Mouse (Mus musculus): Measurements from ENCODE around the gene Rnf168.
"Not testable (repeated sequence)": the region's sequence is repeated elsewhere in the genome, so short reads cannot be mapped to it uniquely, and the experiment has no call there.

Gene Rnf168

GRCm38 (mm10) chr16:32277308-32278256 lies at the start of gene Rnf168:
Gene Rnf168, plus strand, starts transcription at chr16:32277459.
- peak; percentile 87 for DNase-seq (ENCODE audit: low read depth, low spot score)

DNA sequence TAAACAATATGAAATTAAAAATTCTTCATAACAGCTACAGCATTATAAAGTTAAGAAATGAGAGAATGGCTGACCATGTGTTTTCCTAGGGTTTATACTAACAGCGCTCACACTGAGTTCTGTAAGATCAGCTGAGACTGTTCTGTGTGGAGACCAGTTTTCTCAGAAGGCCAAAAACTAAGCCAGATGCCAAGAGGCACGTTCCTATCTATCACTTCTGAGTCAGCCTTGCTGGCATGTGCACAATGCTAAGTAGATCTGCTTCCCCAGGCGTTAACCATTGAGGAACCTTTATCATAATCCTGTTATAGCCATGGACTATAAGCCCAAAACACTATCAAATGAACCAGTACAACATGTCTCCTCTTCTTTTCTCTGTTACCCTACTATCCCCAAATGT lies 45.2 kb upstream of the Rnf168 start:
- not testable (repeated sequence) for DNase-seq (ENCODE audit: low read depth, low spot score)

GRCm38 (mm10) chr16:32237930-32238680 lies 39.2 kb upstream of the Rnf168 start:
- DNase-seq (ENCODE audit: low read depth, low spot score): no peak

GRCm38 (mm10) chr16:32239428-32240312 lies 37.6 kb upstream of the Rnf168 start:
- DNase-seq (ENCODE audit: low read depth, low spot score): no peak

- no peak for DNase-seq (ENCODE audit: low read depth, low spot score)
Measured at GRCm38 (mm10) chr16:32243901-32244300, 33.4 kb upstream of the Rnf168 start.

- DNase-seq (ENCODE audit: low read depth, low spot score): peak; percentile 69
Measured at GRCm38 (mm10) chr16:32246351-32246791, 30.9 kb upstream of the Rnf168 start.

GRCm38 (mm10) chr16:32246952-32247370 lies 30.3 kb upstream of the Rnf168 start, which contains the start of the genes Fbxo45 and Wdr53:
Gene Fbxo45, minus strand, starts transcription at chr16:32247158.
Gene Wdr53, plus strand, starts transcription at chr16:32247227.
- peak; percentile 96 for DNase-seq (ENCODE audit: low read depth, low spot score)

DNA sequence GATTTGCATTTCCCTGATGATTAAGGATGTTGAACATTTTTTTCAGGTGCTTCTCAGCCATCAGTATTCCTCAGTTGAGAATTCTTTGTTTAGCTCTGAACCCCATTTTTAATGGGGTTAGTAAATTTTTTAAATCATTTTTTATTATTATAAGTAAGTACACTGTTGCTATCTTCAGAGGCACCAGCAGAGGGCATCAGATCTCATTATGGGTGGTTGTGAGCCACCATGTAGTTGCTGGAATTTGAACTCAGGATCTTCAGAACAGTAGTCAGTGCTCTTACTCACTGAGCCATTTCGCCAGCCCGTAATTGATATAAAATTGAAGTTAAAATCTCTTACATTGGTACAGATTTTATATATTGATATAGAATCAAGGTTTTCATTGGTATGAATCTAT lies 13.0 kb upstream of the Rnf168 start:
- DNase-seq (ENCODE audit: low read depth, low spot score): peak; percentile 75

DNA sequence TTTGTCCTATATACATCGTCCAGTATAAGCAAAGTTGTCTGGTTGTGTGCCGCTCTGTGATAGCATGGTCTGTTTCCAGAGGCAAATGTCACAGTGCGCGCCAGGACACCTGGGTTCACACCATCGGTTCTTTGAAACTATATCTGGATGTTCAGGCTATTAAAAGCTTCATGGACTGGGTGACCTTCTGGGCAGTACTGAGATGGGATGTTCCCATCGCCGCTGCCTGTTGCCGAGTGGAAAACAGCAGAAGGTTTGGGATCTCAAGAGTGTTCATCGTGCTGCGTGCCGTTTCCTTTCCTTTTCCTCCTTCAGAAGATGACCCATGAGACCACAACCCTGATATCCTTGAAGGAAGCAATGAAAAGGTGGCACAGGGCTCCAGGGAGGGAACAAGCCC lies 6.0 kb upstream of the Rnf168 start, which contains the start of gene Smco1:
Gene Smco1 (plus strand): TSS at position 178 of the 400 bp plus-strand sequence.
- no peak for DNase-seq (ENCODE audit: low read depth, low spot score)

DNA sequence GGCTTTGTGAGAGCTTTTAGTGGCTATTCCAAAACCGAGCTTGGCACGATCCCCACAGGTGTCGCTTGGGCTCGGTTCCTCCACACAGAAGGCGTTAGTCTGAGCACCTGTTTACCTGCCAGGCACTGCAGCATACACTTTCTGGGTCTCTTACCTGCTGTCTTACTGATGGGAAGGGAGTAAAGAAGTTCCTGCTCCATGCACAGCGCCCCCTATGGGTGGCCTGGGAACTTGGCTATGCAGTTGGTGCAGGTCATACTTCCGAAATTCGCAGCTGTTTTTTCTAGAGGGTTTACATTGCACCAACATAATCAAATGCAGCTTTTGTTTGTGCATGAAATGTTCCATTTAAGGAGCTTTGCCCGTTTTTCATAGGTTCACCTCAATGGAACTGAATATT lies 3.9 kb upstream of the Rnf168 start:
- peak; percentile 58 for DNase-seq (ENCODE audit: low read depth, low spot score)

DNA sequence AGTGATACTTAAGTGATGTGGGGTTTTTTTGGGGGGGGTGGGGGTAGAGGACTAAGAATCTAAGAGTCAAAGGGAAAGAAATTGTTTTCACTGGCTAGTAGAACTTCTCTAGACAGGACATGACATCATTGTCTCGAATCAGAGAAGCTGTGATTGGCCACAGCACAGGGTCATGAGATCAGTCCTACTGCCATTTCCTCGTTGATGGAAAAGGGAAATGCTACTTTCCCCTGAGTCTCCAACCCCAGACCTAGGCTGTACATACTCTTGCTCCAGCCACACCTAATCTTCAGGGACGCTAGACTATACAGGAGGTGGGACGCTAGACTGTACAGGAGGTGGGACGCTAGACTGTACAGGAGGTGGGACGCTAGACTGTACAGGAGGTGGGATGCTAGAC lies 2.2 kb upstream of the Rnf168 start:
- DNase-seq (ENCODE audit: low read depth, low spot score): no peak

- no peak for DNase-seq (ENCODE audit: low read depth, low spot score)
Measured at GRCm38 (mm10) chr16:32275830-32276229, 1.4 kb upstream of the Rnf168 start.

GRCm38 (mm10) chr16:32278396-32278795 lies 1.1 kb downstream of the Rnf168 start:
- no peak for DNase-seq (ENCODE audit: low read depth, low spot score)

DNA sequence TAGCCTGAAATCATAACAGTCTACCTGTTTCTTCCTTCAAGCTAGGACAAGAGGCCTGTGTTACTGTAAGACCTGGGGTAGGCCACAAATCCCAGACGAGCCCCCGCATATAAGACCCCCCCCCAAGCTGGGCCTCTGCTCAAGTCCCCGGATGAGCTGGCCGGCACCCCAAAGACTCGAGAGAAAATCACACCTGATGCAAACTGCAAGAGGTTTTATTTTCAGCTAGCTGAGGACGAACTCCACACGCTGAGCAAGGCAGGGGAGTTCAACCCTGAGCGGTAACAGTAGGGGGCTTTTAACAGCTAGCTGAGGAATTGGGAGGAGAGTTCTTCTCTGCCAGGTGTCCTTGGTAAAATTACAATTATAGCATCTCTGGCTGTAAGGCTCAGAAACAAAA lies 3.0 kb downstream of the Rnf168 start:
- DNase-seq (ENCODE audit: low read depth, low spot score): no peak

GRCm38 (mm10) chr16:32282608-32283007 lies 5.3 kb downstream of the Rnf168 start:
- DNase-seq (ENCODE audit: low read depth, low spot score): no peak

GRCm38 (mm10) chr16:32291821-32292220 lies 14.6 kb downstream of the Rnf168 start:
- no peak for DNase-seq (ENCODE audit: low read depth, low spot score)

DNA sequence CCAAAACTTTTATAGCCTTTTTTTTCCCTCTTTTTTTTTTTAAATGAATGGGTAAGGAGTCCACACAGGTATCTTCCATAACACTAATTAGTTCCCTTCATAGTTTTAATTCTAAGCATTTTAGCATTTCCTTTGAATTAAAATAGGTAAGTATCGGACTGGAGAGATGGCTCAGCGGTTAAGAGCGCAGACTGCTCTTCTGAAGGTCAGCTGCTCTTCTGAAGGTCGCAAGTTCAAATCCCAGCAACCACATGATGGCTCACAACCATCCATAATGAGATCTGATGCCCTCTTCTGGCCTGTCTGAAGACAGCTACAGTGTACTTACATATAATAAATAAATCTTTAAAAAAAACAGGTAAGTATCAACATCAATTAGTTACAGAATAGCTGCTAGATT lies 22.4 kb downstream of the Rnf168 start:
- DNase-seq (ENCODE audit: low read depth, low spot score): not testable (repeated sequence)

- no peak for DNase-seq (ENCODE audit: low read depth, low spot score)
Measured at GRCm38 (mm10) chr16:32303046-32303445, 25.8 kb downstream of the Rnf168 start.

DNA sequence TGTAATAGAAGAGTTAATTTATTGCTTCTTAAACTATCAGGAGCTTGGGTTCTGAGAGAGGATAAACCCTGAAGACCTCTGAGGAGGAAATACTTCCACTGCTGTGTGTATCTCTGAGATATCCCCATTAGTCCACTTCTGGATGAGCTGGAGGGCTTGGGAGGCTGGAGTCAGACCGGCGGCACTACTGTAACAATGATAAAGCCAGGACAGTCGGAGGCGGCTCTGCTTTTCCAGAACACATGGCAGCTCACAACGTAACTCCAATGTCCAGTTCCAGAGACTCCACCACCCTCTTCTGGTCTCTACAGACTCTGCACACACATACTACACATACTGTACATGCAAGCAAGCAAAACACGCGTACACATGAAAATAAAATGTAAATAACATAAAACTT lies 26.6 kb downstream of the Rnf168 start:
- no peak for DNase-seq (ENCODE audit: low read depth, low spot score)

- no peak for DNase-seq (ENCODE audit: low read depth, low spot score)
Measured at GRCm38 (mm10) chr16:32311970-32312369, 34.7 kb downstream of the Rnf168 start.

GRCm38 (mm10) chr16:32312386-32312785 lies 35.1 kb downstream of the Rnf168 start:
- no peak for DNase-seq (ENCODE audit: low read depth, low spot score)

Measured in CD4-positive, CD25-positive, alpha-beta regulatory T cell, adult 2 months (primary cell).